Mouse (Mus musculus): ENCODE results near the gene Atg5. TPM values are rescaled to one million over a fixed set of nuclear protein-coding genes. Genes with fewer than 3 reads are reported as not detected.

The Atg5 gene
- polyA plus RNA-seq, 1 experiment from 2014 or later = 49.2 TPM

DNA sequence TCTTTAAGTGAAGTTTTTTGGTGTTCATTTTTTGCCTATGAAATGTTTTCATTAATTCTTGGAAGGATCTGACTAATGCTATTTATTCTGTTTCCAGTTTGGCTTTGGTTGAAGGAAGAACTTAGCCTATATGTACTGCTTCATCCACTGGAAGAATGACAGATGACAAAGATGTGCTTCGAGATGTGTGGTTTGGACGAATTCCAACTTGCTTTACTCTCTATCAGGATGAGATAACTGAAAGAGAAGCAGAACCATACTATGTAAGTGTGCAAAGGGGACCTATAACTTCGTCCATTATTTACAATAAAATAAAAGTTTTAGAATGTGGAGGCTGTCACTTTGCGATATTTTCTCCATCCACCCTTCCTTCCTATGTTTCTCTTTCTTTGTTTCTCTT lies 17.8 kb downstream of the Atg5 start:
- H3K4me1 ChIP-seq = no peaks in the 10 kb centered on the region
- no peak overlapping the region for H3K4me2 ChIP-seq
- ATAC-seq (ENCODE audit: insufficient number of reproducible peaks, low FRiP score, low TSS enrichment, low read depth) = no peak
- no peak overlapping the region for H3K4me3 ChIP-seq
- 76% methylated on average over 4 of the region's 4 CpGs for WGBS
- no peaks in the 10 kb centered on the region for H3K9me3 ChIP-seq
- no peak overlapping the region for H3K27ac ChIP-seq
- H3K27me3 ChIP-seq = no peaks in the 10 kb centered on the region
- no peak overlapping the region for H3K9ac ChIP-seq
- H3K36me3 ChIP-seq = peaks cover 33% of the 10 kb centered on the region

DNA sequence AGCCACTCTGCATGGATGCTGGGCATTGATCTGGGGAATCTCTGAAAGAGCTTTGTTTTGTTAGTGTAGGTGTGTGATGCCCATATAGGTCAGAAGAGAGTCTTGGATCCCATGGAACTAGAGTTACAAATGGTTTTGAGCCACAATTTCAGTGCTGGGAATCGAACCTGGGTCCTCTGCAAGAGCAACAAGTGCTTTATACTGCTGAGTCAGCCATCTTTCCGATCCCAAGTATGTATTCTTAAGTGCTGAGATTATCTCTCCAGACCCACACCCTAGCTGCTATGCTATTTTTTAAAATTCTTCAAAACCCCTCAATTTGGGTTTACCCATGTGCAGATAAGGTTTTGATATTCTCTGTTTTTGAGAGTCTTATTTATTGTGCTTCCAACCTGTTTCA lies 22.7 kb downstream of the Atg5 start:
- Histone ChIP-seq H3K36me3 (peaks cover 38% of the 10 kb centered on the region), H3K27ac (no peak overlapping the region), H3K4me1 (no peaks in the 10 kb centered on the region), H3K4me2 (no peak overlapping the region), H3K4me3 (no peak overlapping the region), H3K9me3 (no peaks in the 10 kb centered on the region), H3K9ac (no peak overlapping the region), H3K27me3 (no peaks in the 10 kb centered on the region)
- ATAC-seq (ENCODE audit: insufficient number of reproducible peaks, low FRiP score, low TSS enrichment, low read depth) = no peak
- 95% methylated on average over 2 of the region's 2 CpGs for WGBS

DNA sequence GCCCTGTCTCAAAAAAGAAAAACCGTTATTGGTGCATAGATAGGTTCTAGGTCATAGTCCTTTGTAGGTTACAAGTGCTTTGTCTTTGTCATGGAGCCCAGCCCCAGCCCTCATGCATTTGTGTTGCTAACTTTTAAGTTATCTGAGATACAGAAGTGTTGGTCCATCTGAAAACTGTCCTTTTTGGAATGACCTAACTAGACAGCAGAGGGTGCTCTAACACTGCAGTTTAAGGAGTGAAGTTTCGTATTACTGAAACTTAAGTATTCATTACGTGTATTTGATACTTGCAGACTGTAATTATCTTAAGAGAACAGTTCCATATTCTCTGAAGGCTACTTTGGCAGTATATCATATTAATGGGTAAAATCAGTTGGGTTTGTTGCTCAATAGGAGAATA lies 24.0 kb downstream of the Atg5 start:
- Histone ChIP-seq H3K4me2 (no peak overlapping the region), H3K36me3 (peaks cover 24% of the 10 kb centered on the region), H3K9ac (no peak overlapping the region), H3K27ac (no peak overlapping the region), H3K9me3 (no peaks in the 10 kb centered on the region), H3K4me1 (no peaks in the 10 kb centered on the region), H3K4me3 (no peak overlapping the region), H3K27me3 (no peaks in the 10 kb centered on the region)
- ATAC-seq (ENCODE audit: insufficient number of reproducible peaks, low FRiP score, low TSS enrichment, low read depth) = no peak
- 40% methylated on average over 3 of the region's 3 CpGs for WGBS

GRCm38 (mm10) chr10:44299165-44299564 lies 31.0 kb downstream of the Atg5 start:
- WGBS = 85% methylated on average over 9 of the region's 9 CpGs
- H3K4me3 ChIP-seq = no peak overlapping the region
- H3K4me2 ChIP-seq = no peak overlapping the region
- H3K27me3 ChIP-seq = no peaks in the 10 kb centered on the region
- H3K36me3 ChIP-seq = peaks cover 11% of the 10 kb centered on the region
- H3K9me3 ChIP-seq = no peaks in the 10 kb centered on the region
- ATAC-seq (ENCODE audit: insufficient number of reproducible peaks, low FRiP score, low TSS enrichment, low read depth) = no peak
- H3K9ac ChIP-seq = no peak overlapping the region
- no peak overlapping the region for H3K27ac ChIP-seq
- no peaks in the 10 kb centered on the region for H3K4me1 ChIP-seq

- no peak overlapping the region for H3K4me2 ChIP-seq
- H3K9me3 ChIP-seq = no peaks in the 10 kb centered on the region
- H3K9ac ChIP-seq = no peak overlapping the region
- H3K27ac ChIP-seq = no peak overlapping the region
- 84% methylated on average over 4 of the region's 4 CpGs for WGBS
- H3K27me3 ChIP-seq = no peaks in the 10 kb centered on the region
- ATAC-seq (ENCODE audit: insufficient number of reproducible peaks, low FRiP score, low TSS enrichment, low read depth) = no peak
- no peak overlapping the region for H3K4me3 ChIP-seq
- peaks cover 14% of the 10 kb centered on the region for H3K36me3 ChIP-seq
- H3K4me1 ChIP-seq = no peaks in the 10 kb centered on the region
Measured at GRCm38 (mm10) chr10:44300078-44300477, 31.9 kb downstream of the Atg5 start.

DNA sequence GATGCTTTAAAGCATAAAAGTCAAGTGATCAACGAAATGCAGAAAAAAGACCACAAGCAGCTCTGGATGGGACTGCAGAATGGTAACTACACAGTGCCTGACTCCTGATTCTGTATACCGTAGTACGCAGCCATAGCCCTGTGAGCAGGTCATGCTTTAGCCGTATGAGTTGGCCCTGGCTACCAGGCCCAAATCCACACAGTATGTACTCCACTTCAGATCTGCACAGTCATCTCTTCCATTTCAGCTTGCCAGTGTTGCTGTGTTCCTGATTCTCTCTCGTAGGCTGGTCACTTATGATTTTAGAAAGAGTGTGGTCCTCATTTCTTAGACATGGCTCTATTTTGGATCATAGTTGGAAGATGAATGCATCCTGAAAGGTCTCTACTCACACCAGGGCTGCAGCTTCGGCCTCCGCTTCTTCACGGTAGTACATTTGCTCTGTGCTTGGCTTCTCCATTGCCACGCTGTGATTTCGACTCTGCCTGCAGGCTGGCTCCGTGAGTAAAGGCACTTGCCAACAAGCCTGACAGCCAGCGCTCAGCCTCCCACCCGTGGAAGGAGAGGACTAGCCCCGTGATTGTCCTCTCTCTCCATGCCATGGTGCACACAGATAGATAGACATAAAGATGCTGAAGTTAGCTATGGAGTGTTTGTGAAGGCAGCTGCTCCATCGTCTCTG lies 35.6 kb downstream of the Atg5 start:
- H3K9me3 ChIP-seq = no peaks in the 10 kb centered on the region
- peaks cover 13% of the 10 kb centered on the region for H3K36me3 ChIP-seq
- H3K27ac ChIP-seq = no peak overlapping the region
- no peak for ATAC-seq (ENCODE audit: insufficient number of reproducible peaks, low FRiP score, low TSS enrichment, low read depth)
- no peak overlapping the region for H3K9ac ChIP-seq
- no peaks in the 10 kb centered on the region for H3K4me1 ChIP-seq
- H3K4me2 ChIP-seq = no peak overlapping the region
- WGBS = 92% methylated on average over 15 of the region's 15 CpGs
- no peak overlapping the region for H3K4me3 ChIP-seq
- no peaks in the 10 kb centered on the region for H3K27me3 ChIP-seq

DNA sequence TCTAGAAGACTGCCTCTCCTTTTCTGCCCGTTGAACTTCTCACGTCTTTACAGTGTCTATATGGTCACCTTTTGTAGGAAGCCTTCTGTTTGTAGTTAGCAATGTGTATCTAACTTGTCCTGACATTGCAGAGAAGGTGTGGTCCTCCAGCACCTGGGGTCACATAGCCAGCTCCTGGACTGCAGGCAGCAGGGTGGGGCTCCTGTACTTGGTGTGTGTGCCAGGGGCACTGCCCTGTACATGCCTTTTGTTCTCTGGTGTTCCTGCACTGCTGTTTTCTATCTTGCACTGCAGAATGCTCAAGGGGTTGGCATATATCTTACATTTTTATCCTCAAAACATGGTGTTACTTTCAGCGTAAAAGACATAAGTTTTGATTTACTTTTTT lies 36.2 kb downstream of the Atg5 start:
- Histone ChIP-seq H3K4me2 (no peak overlapping the region), H3K9me3 (no peaks in the 10 kb centered on the region), H3K4me3 (no peak overlapping the region), H3K27ac (no peak overlapping the region), H3K9ac (no peak overlapping the region), H3K36me3 (peaks cover 13% of the 10 kb centered on the region), H3K4me1 (no peaks in the 10 kb centered on the region), H3K27me3 (no peaks in the 10 kb centered on the region)
- no peak for ATAC-seq (ENCODE audit: insufficient number of reproducible peaks, low FRiP score, low TSS enrichment, low read depth)
- 88% methylated on average over 3 of the region's 3 CpGs for WGBS

- H3K9ac ChIP-seq = no peak overlapping the region
- ATAC-seq (ENCODE audit: insufficient number of reproducible peaks, low FRiP score, low TSS enrichment, low read depth) = no peak
- no peaks in the 10 kb centered on the region for H3K9me3 ChIP-seq
- WGBS = 60% methylated on average over 3 of the region's 3 CpGs
- no peak overlapping the region for H3K27ac ChIP-seq
- no peaks in the 10 kb centered on the region for H3K4me1 ChIP-seq
- H3K27me3 ChIP-seq = no peaks in the 10 kb centered on the region
- no peak overlapping the region for H3K4me2 ChIP-seq
- H3K4me3 ChIP-seq = no peak overlapping the region
- peaks cover 17% of the 10 kb centered on the region for H3K36me3 ChIP-seq
Measured at GRCm38 (mm10) chr10:44304845-44305244, 36.7 kb downstream of the Atg5 start.

GRCm38 (mm10) chr10:44306308-44306707 lies 38.1 kb downstream of the Atg5 start:
- 94% methylated on average over 6 of the region's 6 CpGs for WGBS
- Histone ChIP-seq H3K9ac (no peak overlapping the region), H3K4me3 (no peak overlapping the region), H3K36me3 (peaks cover 17% of the 10 kb centered on the region), H3K4me1 (no peaks in the 10 kb centered on the region), H3K27ac (no peak overlapping the region), H3K27me3 (no peaks in the 10 kb centered on the region), H3K4me2 (no peak overlapping the region), H3K9me3 (no peaks in the 10 kb centered on the region)
- ATAC-seq (ENCODE audit: insufficient number of reproducible peaks, low FRiP score, low TSS enrichment, low read depth) = no peak

DNA sequence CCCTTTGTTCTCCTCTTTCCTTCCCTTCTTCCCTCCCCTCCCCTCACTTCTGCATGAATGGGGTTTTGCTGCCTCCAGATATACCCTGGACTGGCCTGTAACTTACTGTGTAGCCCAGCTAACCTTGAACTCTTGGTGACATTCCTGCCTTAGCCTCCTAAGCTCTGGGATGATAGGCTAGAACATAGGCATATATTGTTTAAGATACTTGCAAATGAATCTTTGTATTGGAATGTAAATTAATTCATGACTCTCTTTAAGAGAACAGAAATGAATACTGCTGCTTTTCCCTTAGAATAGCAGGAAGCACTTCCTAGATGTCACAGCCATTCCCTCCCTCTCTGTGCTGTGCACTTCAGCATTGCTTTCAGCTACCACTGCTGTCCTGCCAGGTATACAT lies 40.1 kb downstream of the Atg5 start:
- ATAC-seq (ENCODE audit: insufficient number of reproducible peaks, low FRiP score, low TSS enrichment, low read depth) = no peak
- Histone ChIP-seq H3K36me3 (peaks cover 17% of the 10 kb centered on the region), H3K4me2 (no peak overlapping the region), H3K4me3 (no peak overlapping the region), H3K9ac (no peak overlapping the region), H3K27me3 (no peaks in the 10 kb centered on the region), H3K9me3 (no peaks in the 10 kb centered on the region), H3K27ac (no peak overlapping the region), H3K4me1 (no peaks in the 10 kb centered on the region)

DNA sequence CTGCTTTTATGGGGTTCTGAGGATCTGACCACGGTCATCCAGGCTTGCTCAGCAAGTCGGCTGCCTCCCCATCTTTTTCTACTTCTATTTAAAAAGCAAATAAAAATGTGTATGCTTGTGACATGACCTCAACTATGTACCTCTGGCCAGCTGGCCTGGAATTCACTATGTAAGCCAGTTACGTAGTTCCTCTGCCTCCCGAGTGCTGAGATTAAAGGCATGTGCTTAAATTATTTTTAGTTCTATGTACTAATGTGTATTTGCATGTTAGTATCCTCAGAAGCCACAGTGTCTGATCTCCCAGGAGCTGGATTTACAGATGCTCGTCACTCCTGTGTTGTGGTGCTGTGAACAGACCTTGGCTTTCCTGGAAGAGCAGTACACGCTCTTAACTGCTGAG lies 41.1 kb downstream of the Atg5 start:
- Histone ChIP-seq H3K4me3 (no peak overlapping the region), H3K4me2 (no peak overlapping the region), H3K9ac (no peak overlapping the region), H3K27ac (no peak overlapping the region), H3K27me3 (no peaks in the 10 kb centered on the region), H3K36me3 (peaks cover 10% of the 10 kb centered on the region), H3K4me1 (no peaks in the 10 kb centered on the region), H3K9me3 (no peaks in the 10 kb centered on the region)
- 61% methylated on average over 6 of the region's 6 CpGs for WGBS
- no peak for ATAC-seq (ENCODE audit: insufficient number of reproducible peaks, low FRiP score, low TSS enrichment, low read depth)

- no peaks in the 10 kb centered on the region for H3K27me3 ChIP-seq
- H3K36me3 ChIP-seq = 0 out of 2 replicates have a peak, but pooled peaks cover 6% of the 10 kb centered on the region
- no peaks in the 10 kb centered on the region for H3K9me3 ChIP-seq
- peaks cover 4% of the 10 kb centered on the region; the same call in 1 of the 2 replicates for H3K4me1 ChIP-seq
- H3K4me3 ChIP-seq = no peak overlapping the region
- ATAC-seq (ENCODE audit: insufficient number of reproducible peaks, low FRiP score, low TSS enrichment, low read depth) = no peak
- WGBS = 56% methylated on average over 5 of the region's 5 CpGs
- no peak overlapping the region for H3K27ac ChIP-seq
- no peak overlapping the region for H3K4me2 ChIP-seq
- no peak overlapping the region for H3K9ac ChIP-seq
Measured at GRCm38 (mm10) chr10:44315276-44315675, 47.1 kb downstream of the Atg5 start.

Measured in limb, embryonic 15.5 days (tissue).